Mouse (Mus musculus) CD4-positive, CD25-positive, alpha-beta regulatory T cell, adult 9 weeks (primary cell): ENCODE measurements around the gene Phf8. TPM values are rescaled to one million over a fixed set of nuclear protein-coding genes. Genes with fewer than 3 reads are reported as not detected.

ENCODE experiments used
- polyA plus RNA-seq: library from polyadenylated mRNA; unstranded; fragments of 100-300 nt; shearing (Covaris generic); gene quantifications from one replicate; pipeline ENCODE4 v1.2.1, GENCODE M21; 2017

Phf8 gene
- polyA plus RNA-seq: 70.1 TPM

DNA sequence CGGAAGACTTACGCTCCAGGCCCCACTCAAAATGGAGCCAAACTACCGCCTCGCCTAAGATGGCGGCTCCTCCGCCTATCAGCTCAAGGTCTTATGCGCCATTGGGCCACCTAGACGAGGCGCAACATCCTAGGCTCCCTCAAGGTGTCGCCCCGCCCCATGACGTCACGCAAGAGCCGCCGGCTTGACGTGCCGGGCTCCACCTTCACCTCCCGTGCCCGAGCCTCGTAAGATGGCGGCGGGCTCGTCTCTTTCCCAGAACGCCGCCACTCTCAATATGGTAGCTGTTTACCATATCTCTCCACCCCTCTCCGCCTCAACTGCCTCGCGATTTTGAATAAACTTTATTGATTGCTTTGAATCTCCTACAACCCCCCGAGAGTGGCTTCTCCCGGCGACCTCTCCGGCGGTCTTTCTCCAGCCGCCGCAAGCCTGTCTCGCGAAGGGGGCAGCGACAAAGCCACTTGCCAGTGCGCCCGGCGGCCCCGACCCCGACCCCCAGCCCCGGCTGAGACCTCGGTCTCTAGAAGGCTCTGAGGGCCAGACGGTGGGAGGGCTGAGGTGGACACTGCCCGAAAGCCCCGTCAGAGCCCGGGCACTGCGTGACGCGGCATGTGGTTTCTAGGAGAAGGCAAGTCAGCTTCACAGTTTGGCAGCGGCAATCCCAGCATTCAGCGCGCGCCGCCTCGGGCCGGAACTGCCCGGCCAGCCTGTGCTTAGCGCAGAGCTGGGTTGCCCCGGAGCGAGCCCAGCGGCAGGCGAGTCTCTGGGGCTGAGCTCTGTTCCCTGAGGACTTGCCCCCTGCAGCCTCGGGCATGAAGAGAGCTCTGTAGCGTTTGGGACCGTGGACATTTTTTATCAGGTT lies at the start of gene Phf8:
Gene Phf8, plus strand, starts transcription at position 215 of the 865 bp plus-strand sequence.

Other genes with a start within 250 kb of the Phf8 start
- 1.9 TPM for gene Fam120c, start 176.5 kb upstream of the Phf8 start, polyA plus RNA-seq